Mouse (Mus musculus): ENCODE measurements around the gene AW822073. TPM values are rescaled to one million over a fixed set of nuclear protein-coding genes. Genes with fewer than 3 reads are reported as not detected.
"Not testable (repeated sequence)": the region's sequence is repeated elsewhere in the genome, so short reads cannot be mapped to it uniquely, and the experiment has no call there.

The AW822073 gene
- not detected for total RNA-seq (2022)

DNA sequence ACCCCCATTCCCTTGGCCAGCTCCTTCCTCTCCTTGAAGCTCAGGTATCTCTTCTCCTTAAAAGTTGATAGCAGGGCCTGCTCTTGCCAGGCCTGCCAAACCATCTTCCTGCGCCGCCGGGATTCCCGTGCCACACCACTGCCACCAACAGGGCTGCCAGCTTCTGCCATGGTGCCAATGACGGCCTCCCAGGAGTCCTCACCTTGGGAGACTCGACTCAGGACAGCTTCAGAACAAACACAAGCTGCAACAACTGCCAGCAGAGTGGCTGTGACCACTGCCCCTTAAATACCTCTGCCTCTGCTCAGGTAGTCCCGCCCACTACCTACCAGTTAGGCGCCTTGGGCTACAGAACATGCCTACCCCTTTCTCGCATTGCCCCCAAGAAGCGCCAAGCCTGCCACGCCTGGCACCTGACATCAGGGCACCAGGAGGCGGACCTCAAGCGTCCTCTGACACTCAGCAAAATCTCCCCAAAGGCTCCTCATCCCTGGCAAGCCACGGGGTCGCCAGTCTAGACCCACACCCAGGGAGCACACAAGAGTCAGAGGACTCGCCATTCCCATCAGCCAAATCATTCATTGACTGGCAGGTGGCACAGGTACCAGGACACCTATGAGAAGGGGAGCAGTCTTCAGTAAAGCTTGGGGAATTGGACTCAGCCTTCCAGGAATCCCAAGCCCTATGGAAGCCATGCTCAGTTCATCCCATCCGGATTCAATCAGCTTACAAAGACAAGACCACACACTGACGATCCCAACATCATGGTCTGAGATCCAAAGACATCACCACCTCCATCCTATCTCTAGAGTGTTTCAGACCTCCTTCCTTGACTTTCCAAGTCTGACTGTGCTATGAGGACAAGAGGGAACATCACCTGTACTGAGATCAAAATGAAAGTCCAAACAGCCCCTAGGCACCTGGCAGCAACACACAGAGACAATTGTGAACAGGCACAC lies at the start of gene AW822073:
TSS of gene AW822073 (minus strand) at position 104 of the 959 bp plus-strand sequence.
- not testable (repeated sequence) for DNase-seq

DNA sequence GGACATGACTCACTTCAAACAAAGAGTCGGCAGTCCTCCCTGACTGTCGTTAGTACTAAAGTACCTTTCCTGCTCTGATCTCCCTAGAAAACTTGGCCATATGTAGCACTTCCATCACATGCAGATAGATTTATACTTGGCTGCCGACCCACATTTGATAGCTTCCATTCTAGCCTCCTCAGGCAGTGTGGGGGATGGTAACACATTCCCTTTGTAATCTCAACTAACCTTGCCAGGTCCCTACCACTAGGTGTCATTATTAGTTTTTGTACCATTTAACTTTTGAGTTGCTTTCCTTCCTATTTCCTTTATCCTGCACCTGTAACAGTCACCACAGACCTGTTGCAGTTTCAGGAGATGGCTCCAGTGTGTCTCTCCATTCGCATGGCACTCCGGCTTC lies 33.7 kb upstream of the AW822073 start:
- DNase-seq: no peak

- no peak for DNase-seq
Observed at GRCm38 (mm10) chr10:58255954-58256353, 31.2 kb upstream of the AW822073 start.

DNA sequence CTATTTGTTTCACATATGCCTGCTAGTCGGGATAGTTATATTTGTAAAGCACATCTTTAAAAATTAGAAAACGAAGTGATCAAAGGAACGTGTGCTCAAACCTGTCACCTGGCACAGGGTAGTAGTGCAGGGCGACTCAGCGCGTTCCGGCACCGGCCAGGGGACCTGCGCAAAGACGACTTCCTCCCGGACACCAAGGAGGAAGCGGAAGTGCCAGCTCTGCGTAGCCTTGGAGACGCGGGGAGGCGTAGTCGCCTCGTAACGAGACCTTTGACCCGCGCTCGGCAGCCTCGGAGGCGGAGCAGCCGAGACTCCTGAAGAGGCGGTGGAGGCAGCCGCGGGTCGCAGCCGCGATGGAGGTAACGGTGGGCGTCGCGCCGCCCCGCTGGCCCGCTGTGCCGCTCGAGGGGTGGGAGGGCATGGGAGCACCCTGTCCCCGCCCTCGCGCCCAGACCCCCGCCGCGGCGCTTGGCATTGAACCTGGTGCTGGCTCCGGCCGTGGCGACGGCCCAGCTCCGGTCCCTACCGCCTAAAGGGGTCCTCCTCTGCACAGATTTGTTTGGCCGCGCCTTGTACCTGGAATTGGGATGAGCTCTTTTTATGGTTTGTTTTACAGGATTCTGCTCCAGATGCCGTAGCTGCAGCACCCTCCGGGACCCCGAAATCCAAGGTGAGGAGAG lies 30.6 kb upstream of the AW822073 start, which contains the start of gene Gcc2:
TSS of gene Gcc2 (plus strand) at position 285 of the 680 bp plus-strand sequence.
- DNase-seq: peak; percentile 92

DNA sequence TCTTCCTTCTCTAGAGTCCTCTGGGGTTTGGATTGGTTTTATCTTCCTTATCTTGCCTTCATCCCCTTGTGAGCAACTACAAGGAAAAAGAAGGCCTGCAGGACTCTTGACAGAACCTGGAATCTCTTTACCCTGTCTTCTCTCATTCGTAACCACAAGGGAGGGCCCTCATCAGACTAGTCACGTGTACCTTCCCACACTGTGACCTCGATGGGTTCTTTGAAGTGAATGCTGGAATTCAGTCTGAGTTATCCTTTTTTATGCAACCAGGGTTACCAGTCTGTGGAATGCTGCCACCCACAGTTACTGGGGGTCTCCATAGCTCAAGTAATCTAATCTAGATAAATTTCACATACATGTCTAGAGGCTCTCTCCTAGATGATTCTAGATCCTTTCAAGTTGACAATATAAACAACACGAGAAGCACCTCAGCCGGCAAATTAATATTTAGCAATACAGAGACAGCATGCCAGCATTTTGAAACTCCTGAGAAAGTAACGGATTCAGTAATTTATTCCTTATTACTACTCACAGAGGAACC lies 30.0 kb upstream of the AW822073 start:
- no peak for DNase-seq

GRCm38 (mm10) chr10:58249535-58249934 lies 24.8 kb upstream of the AW822073 start:
- no peak for DNase-seq

GRCm38 (mm10) chr10:58238984-58239740 lies 14.4 kb upstream of the AW822073 start:
- DNase-seq: not testable (repeated sequence)

GRCm38 (mm10) chr10:58236613-58237012 lies 11.9 kb upstream of the AW822073 start, which contains the start of gene Gm4981:
Gm4981 (minus strand) TSS chr10:58236701.
- no peak for DNase-seq

- not testable (repeated sequence) for DNase-seq
Observed at GRCm38 (mm10) chr10:58234985-58235384, 10.3 kb upstream of the AW822073 start.

DNA sequence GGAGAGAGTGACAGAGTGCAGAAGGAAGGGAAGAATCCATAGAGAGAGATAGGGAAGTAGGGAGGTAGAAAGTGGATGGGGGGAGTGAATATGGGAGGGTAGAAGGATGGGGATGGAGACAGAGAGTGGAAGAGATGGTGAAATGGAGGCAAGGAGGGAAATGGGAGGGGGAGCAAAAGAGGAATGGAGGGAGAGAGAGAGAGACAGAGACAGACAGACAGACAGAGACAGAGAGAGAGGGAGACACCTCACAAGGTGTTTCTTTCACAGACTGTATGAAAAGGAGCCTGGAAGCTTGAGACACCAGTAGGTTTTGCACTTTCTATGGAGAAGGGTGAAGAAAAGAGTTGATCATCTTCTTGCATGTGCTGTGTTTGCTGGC lies 9.0 kb upstream of the AW822073 start:
- DNase-seq: not testable (repeated sequence)

GRCm38 (mm10) chr10:58233054-58233739 lies 8.5 kb upstream of the AW822073 start:
- DNase-seq: not testable (repeated sequence)

GRCm38 (mm10) chr10:58232641-58232969 lies 7.9 kb upstream of the AW822073 start, which contains the start of gene Duxf3:
Duxf3 (minus strand) TSS chr10:58232675.
- DNase-seq: not testable (repeated sequence)

GRCm38 (mm10) chr10:58231779-58232640 lies 7.3 kb upstream of the AW822073 start:
- peak; percentile 72 for DNase-seq

- peak; percentile 49 for DNase-seq
Observed at GRCm38 (mm10) chr10:58231088-58231487, 6.4 kb upstream of the AW822073 start.

- DNase-seq: not testable (repeated sequence)
Observed at GRCm38 (mm10) chr10:58230021-58230420, 5.3 kb upstream of the AW822073 start.

DNA sequence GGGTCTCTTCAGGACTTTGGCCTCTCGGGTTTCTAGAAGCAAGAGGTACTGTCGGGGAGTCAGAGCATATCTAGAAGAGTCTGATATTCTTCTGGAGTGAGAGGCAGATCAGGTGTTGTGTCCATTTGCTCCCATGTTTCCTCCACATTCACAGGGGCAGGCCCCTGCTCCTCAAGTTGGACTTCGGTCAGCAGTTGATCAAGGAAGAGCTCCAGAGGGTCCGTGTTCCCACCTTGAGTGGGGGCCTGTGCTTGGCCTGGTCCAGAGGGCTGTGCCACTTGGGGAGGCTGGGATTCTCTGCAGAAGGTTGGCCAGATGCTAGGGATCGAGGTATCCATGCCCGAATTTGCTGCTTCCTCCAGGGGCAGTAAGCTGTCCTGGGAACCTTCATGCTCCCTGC lies 3.1 kb upstream of the AW822073 start:
- DNase-seq: not testable (repeated sequence)

- not testable (repeated sequence) for DNase-seq
Observed at GRCm38 (mm10) chr10:58226357-58226756, 1.6 kb upstream of the AW822073 start.

- DNase-seq: peak; percentile 64
Observed at GRCm38 (mm10) chr10:58223972-58224805, 541 bp downstream of the AW822073 start.

DNA sequence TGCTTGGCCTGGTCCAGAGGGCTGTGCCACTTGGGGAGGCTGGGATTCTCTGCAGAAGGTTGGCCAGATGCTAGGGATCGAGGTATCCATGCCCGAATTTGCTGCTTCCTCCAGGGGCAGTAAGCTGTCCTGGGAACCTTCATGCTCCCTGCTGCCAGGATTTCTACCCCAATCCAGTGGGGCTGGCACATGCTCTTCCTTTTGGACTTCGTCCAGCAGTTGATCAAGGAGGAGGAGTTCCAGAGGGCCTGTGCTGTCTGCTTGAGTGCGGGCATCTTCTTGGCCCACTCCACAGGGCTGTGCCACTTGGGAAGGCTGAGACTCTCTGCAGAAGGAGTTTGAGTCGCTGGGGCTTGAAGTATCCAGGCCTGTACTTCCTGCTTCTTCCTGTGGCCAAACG lies 1.6 kb downstream of the AW822073 start:
- not testable (repeated sequence) for DNase-seq

DNA sequence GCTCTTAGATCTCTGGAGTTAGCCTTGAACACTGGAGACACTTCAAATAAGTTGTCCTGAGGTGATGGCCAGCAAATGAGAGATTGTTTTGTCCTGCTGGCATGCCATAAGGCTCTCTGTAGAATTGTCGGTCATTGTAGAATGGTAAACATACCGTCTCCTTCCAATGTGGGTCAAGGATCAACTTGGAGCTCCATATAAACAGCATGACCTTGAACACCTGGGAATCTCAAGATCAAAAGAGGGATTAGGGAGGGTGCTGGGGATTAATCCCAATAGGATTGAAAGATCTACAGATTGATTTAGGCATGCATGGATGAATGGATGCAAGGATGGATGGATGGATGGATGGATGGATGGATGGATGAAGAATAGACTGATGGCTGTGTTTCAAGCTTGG lies 3.2 kb downstream of the AW822073 start:
- DNase-seq: not testable (repeated sequence)

Measured in adrenal gland, adult 8-10 months (tissue).